Mouse (Mus musculus): ENCODE results near the gene Gria4. TPM values are rescaled to one million over a fixed set of nuclear protein-coding genes. Genes with fewer than 3 reads are reported as not detected.
A peak's percentile ranks its signal among the peaks of the same experiment; 100 is the strongest.
"Not testable (repeated sequence)": the region's sequence is repeated elsewhere in the genome, so short reads cannot be mapped to it uniquely, and the experiment has no call there.

Gene Gria4
- total RNA-seq, 2 experiments from 2014 or later: 54.2 to 55.8 TPM

GRCm38 (mm10) chr9:4573596-4573995, 222.4 kb downstream of the Gria4 start:
- DNase-seq: no peak

- no peak for DNase-seq
These were observed 240.5 kb downstream of the Gria4 start for GRCm38 (mm10) chr9:4555415-4555959.

GRCm38 (mm10) chr9:4539218-4539617, 256.8 kb downstream of the Gria4 start:
- no peak for DNase-seq

- no peak for DNase-seq
These were observed 259.4 kb downstream of the Gria4 start for GRCm38 (mm10) chr9:4536514-4537150.

GRCm38 (mm10) chr9:4514563-4514885, 281.5 kb downstream of the Gria4 start:
- DNase-seq: no peak

GRCm38 (mm10) chr9:4513796-4514562, 282.1 kb downstream of the Gria4 start:
- no peak for DNase-seq

- no peak for DNase-seq
These were observed 289.9 kb downstream of the Gria4 start for GRCm38 (mm10) chr9:4506086-4506485.

- no peak for DNase-seq
These were observed 290.9 kb downstream of the Gria4 start for GRCm38 (mm10) chr9:4505087-4505486.

GRCm38 (mm10) chr9:4486428-4486827, 309.6 kb downstream of the Gria4 start:
- DNase-seq: no peak

- no peak for DNase-seq
These were observed 311.5 kb downstream of the Gria4 start for GRCm38 (mm10) chr9:4484502-4484901.

GRCm38 (mm10) chr9:4470791-4471190, 325.2 kb downstream of the Gria4 start:
- no peak for DNase-seq

- DNase-seq: no peak
These were observed 336.5 kb downstream of the Gria4 start for GRCm38 (mm10) chr9:4459456-4460070.

- no peak for DNase-seq
These were observed 337.8 kb downstream of the Gria4 start for GRCm38 (mm10) chr9:4458193-4458592.

- no peak for DNase-seq
These were observed 338.4 kb downstream of the Gria4 start for GRCm38 (mm10) chr9:4457644-4458043.

- DNase-seq: no peak
These were observed 353.1 kb downstream of the Gria4 start for GRCm38 (mm10) chr9:4442908-4443307.

GRCm38 (mm10) chr9:4400801-4401200, 395.2 kb downstream of the Gria4 start:
- not testable (repeated sequence) for DNase-seq

GRCm38 (mm10) chr9:4376640-4377120, 419.4 kb downstream of the Gria4 start:
- no peak for DNase-seq

GRCm38 (mm10) chr9:4375828-4376639, 420.0 kb downstream of the Gria4 start, which contains the start of gene Msantd4:
Gene Msantd4 (plus strand): TSS chr9:4376562.
- peak; percentile 97 to 99 for DNase-seq

All from layer of hippocampus, postnatal 36 days (tissue).